Mouse (Mus musculus) adrenal gland (tissue): ENCODE results near the gene Cdhr5.

Source experiments
- intact Hi-C: fragments of 180-260 bp; cut with DNase I; formaldehyde crosslinking; loops from one replicate; pipeline ENCODE4 v1.15.1; 2025
- microRNA-seq, 2 experiments: library from miRNA; unstranded; fragments of <30 nt; microRNA quantifications; one replicate each; pipeline ENCODE4; 2019

Cdhr5 gene

GRCm38 (mm10) chr7:141227796-141228195 is 48.8 kb downstream of the Cdhr5 start:
- intact Hi-C loops, result loop anchor here (5.0 kb wide), 1 partner anchor 135 kb away; no protein-coding TSS in a partner anchor

GRCm38 (mm10) chr7:141226535-141226934 is 50.1 kb downstream of the Cdhr5 start:
- intact Hi-C loops, result loop anchor here (5.0 kb wide), 1 partner anchor 136 kb away; no protein-coding TSS in a partner anchor

GRCm38 (mm10) chr7:141222696-141223215 is 53.8 kb downstream of the Cdhr5 start:
- intact Hi-C loops, result no loop called here

- intact Hi-C loops, result no loop called here
Measured at GRCm38 (mm10) chr7:141222126-141222467, 54.5 kb downstream of the Cdhr5 start.

- intact Hi-C loops, result no loop called here
Measured at GRCm38 (mm10) chr7:141221249-141222125, 55.1 kb downstream of the Cdhr5 start.

- intact Hi-C loops, result no loop called here
Measured at GRCm38 (mm10) chr7:141220377-141220776, 56.2 kb downstream of the Cdhr5 start.

- intact Hi-C loops, result no loop called here
Measured at GRCm38 (mm10) chr7:141219558-141220099, 57.0 kb downstream of the Cdhr5 start.

Small RNAs within 50 kb of the gene (microRNA-seq; reads per million reads assigned to microRNA genes)
- gene Mir210, result 179 to 300 reads per million in 2 experiments
